Mouse (Mus musculus): ENCODE measurements around the gene Phldb2. TPM values are rescaled to one million over a fixed set of nuclear protein-coding genes. Genes with fewer than 3 reads are reported as not detected.

Phldb2 gene
- polyA plus RNA-seq, 1 experiment = 33.0 TPM

DNA sequence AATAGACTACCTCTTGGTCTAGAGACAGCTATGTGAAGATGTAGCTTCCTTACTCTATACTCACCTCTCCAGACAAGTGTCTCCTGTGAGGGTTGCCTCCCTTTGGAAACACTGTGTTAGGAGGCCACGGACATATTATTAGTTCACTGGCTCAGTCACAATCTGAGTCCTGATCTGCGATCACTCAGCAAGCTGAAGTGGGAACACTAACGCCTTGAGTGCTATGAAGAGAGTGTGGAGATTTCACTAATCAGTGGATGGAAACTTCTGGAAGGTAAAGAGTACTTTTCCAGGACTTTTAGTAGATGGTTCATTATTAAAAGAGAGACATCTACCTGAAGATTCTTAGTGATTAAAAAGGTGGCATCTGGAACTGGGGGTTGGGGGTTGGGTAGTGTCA is 54.9 kb downstream of the Phldb2 start:
- no peaks in the 10 kb centered on the region for H3K79me3 ChIP-seq (ENCODE audit: low read depth)
- TF ChIP-seq MAX (IDR thresholded peaks at IDR 0.05) = no peak
- no peak for TF ChIP-seq FOSL1 (IDR thresholded peaks at IDR 0.05; ENCODE audit: insufficient read depth, low read length, poor library complexity, severe bottlenecking)
- no peak for TF ChIP-seq USF1 (IDR thresholded peaks at IDR 0.05; ENCODE audit: low read depth)
- no peak for TF ChIP-seq MYOD1 (IDR thresholded peaks at IDR 0.05; ENCODE audit: control insufficient read depth, insufficient read length, low read depth)
- TF ChIP-seq MYOG (IDR thresholded peaks at IDR 0.05; ENCODE audit: control insufficient read depth, extremely low read depth, insufficient read length) = no peak
- TF ChIP-seq CTCF (IDR thresholded peaks at IDR 0.05; ENCODE audit: control insufficient read depth, insufficient read depth, insufficient read length) = no peak
- no peak for TF ChIP-seq CEBPB (IDR thresholded peaks at IDR 0.05; ENCODE audit: low read depth)
- no peaks in the 10 kb centered on the region for H3K27me3 ChIP-seq (ENCODE audit: control insufficient read depth, insufficient read depth, insufficient read length)
- H3K4me3 ChIP-seq (ENCODE audit: insufficient read depth, poor library complexity, severe bottlenecking) = no peak overlapping the region
- H3K79me2 ChIP-seq (ENCODE audit: control insufficient read depth, insufficient read depth) = no peaks in the 10 kb centered on the region
- H3K36me3 ChIP-seq (ENCODE audit: control insufficient read depth, insufficient read depth) = no peaks in the 10 kb centered on the region
- no peak overlapping the region for H3ac ChIP-seq (ENCODE audit: control insufficient read depth, insufficient read length, low read depth)

DNA sequence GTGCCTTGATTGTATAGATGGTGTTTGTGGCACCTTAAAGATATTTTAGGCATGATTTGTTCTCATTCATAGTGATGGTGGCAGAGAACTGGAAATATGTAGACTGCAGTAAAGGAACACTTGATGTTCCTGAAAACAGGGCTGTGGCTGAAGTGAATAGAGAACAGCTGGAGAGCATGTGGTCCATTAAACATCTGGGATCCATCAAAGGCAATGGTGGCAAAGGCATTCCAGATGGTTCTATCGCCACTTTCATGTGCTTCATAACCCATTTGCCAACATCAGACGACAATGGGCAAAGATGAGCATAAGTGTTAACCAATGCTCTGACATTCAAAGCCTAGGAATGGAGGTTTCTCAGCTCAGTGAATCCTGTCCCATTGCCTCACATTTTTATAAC is 56.8 kb downstream of the Phldb2 start:
- no peak overlapping the region for H3ac ChIP-seq (ENCODE audit: control insufficient read depth, insufficient read length, low read depth)
- H3K4me3 ChIP-seq (ENCODE audit: insufficient read depth, poor library complexity, severe bottlenecking) = no peak overlapping the region
- no peaks in the 10 kb centered on the region for H3K36me3 ChIP-seq (ENCODE audit: control insufficient read depth, insufficient read depth)
- H3K79me3 ChIP-seq (ENCODE audit: low read depth) = no peaks in the 10 kb centered on the region
- no peaks in the 10 kb centered on the region for H3K27me3 ChIP-seq (ENCODE audit: control insufficient read depth, insufficient read depth, insufficient read length)
- no peaks in the 10 kb centered on the region for H3K79me2 ChIP-seq (ENCODE audit: control insufficient read depth, insufficient read depth)
- TF ChIP-seq CEBPB (IDR thresholded peaks at IDR 0.05; ENCODE audit: low read depth) = no peak
- TF ChIP-seq MYOD1 (IDR thresholded peaks at IDR 0.05; ENCODE audit: control insufficient read depth, insufficient read length, low read depth) = no peak
- no peak for TF ChIP-seq FOSL1 (IDR thresholded peaks at IDR 0.05; ENCODE audit: insufficient read depth, low read length, poor library complexity, severe bottlenecking)

DNA sequence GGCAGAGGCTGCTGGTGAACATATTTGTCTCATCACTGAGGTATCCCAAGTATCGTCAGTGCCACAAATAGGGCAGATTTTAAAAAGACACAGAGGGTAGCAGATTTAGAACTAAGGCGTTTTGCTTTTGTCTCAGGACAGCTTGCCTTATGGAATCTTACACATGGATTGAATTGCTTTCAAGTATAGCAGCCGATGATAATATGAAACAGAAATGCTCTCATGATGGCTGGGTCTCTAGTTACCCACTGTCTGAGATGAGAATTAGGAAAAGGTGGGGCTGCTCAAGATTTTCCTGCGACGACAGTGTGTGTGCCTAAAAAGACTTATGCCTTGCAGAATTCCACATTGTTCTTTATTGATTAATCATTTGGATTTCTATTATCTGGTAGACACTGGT is 58.4 kb downstream of the Phldb2 start:
- TF ChIP-seq CTCF (IDR thresholded peaks at IDR 0.05; ENCODE audit: control insufficient read depth, insufficient read depth, insufficient read length) (no peak), MYOG (IDR thresholded peaks at IDR 0.05; ENCODE audit: control insufficient read depth, extremely low read depth, insufficient read length) (no peak), CEBPB (IDR thresholded peaks at IDR 0.05; ENCODE audit: low read depth) (no peak), USF1 (IDR thresholded peaks at IDR 0.05; ENCODE audit: low read depth) (no peak), FOSL1 (IDR thresholded peaks at IDR 0.05; ENCODE audit: insufficient read depth, low read length, poor library complexity, severe bottlenecking) (no peak), MYOD1 (IDR thresholded peaks at IDR 0.05; ENCODE audit: control insufficient read depth, insufficient read length, low read depth) (no peak), MAX (IDR thresholded peaks at IDR 0.05) (no peak)
- Histone ChIP-seq H3K4me3 (ENCODE audit: insufficient read depth, poor library complexity, severe bottlenecking) (no peak overlapping the region), H3K79me2 (ENCODE audit: control insufficient read depth, insufficient read depth) (no peaks in the 10 kb centered on the region), H3K27me3 (ENCODE audit: control insufficient read depth, insufficient read depth, insufficient read length) (no peaks in the 10 kb centered on the region), H3K79me3 (ENCODE audit: low read depth) (no peaks in the 10 kb centered on the region), H3K36me3 (ENCODE audit: control insufficient read depth, insufficient read depth) (no peaks in the 10 kb centered on the region), H3ac (ENCODE audit: control insufficient read depth, insufficient read length, low read depth) (no peak overlapping the region)

DNA sequence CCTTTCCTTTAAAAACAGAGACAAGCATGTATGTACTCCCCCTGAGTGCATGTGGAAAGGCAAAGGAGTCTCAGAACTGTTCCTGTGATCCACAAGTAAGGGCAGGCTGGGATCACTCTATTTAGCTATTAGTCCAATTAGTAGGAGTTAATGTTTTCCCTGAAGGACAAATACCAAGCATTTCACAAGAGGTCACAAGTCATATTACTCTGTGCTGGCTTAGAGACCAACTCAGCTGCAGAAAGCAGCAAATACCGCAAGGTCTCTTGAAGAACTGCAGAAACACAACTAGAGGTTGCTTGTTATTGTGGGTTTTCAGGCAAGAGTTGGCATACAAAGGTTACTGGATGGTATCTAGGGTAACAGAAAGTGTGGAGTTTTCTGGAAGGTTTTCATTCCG is 59.6 kb downstream of the Phldb2 start:
- Histone ChIP-seq H3K27me3 (ENCODE audit: control insufficient read depth, insufficient read depth, insufficient read length) (no peaks in the 10 kb centered on the region), H3ac (ENCODE audit: control insufficient read depth, insufficient read length, low read depth) (no peak overlapping the region), H3K79me2 (ENCODE audit: control insufficient read depth, insufficient read depth) (no peaks in the 10 kb centered on the region), H3K36me3 (ENCODE audit: control insufficient read depth, insufficient read depth) (no peaks in the 10 kb centered on the region), H3K79me3 (ENCODE audit: low read depth) (no peaks in the 10 kb centered on the region), H3K4me3 (ENCODE audit: insufficient read depth, poor library complexity, severe bottlenecking) (no peak overlapping the region)
- TF ChIP-seq MYOD1 (IDR thresholded peaks at IDR 0.05; ENCODE audit: control insufficient read depth, insufficient read length, low read depth) = no peak
- no peak for TF ChIP-seq CTCF (IDR thresholded peaks at IDR 0.05; ENCODE audit: control insufficient read depth, insufficient read depth, insufficient read length)
- no peak for TF ChIP-seq MYOG (IDR thresholded peaks at IDR 0.05; ENCODE audit: control insufficient read depth, extremely low read depth, insufficient read length)

DNA sequence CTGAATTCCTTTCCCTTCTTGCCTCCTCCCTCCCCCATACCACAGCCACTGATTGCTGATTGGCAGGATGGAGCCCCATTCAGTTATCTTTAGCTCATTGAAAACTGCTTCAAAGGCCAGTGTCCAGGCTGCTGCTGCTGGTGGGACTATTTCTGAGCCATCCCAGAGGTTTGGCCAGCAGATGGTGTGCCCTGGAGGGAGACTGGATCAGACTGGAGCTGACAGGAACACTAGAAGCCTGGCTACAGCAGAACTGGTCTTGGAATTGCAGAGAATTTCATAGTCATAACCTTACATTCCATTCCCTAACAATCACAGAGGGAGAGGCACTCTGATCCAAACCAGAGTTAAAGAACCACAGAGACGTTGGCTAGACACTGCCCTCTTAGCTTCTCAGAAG is 60.5 kb downstream of the Phldb2 start:
- Histone ChIP-seq H3ac (ENCODE audit: control insufficient read depth, insufficient read length, low read depth) (no peak overlapping the region), H3K4me3 (ENCODE audit: insufficient read depth, poor library complexity, severe bottlenecking) (no peak overlapping the region), H3K27me3 (ENCODE audit: control insufficient read depth, insufficient read depth, insufficient read length) (no peaks in the 10 kb centered on the region), H3K36me3 (ENCODE audit: control insufficient read depth, insufficient read depth) (no peaks in the 10 kb centered on the region), H3K79me3 (ENCODE audit: low read depth) (no peaks in the 10 kb centered on the region), H3K79me2 (ENCODE audit: control insufficient read depth, insufficient read depth) (no peaks in the 10 kb centered on the region)
- TF ChIP-seq CTCF (IDR thresholded peaks at IDR 0.05; ENCODE audit: control insufficient read depth, insufficient read depth, insufficient read length) (no peak), CEBPB (IDR thresholded peaks at IDR 0.05; ENCODE audit: low read depth) (no peak), USF1 (IDR thresholded peaks at IDR 0.05; ENCODE audit: low read depth) (no peak), FOSL1 (IDR thresholded peaks at IDR 0.05; ENCODE audit: insufficient read depth, low read length, poor library complexity, severe bottlenecking) (no peak), MAX (IDR thresholded peaks at IDR 0.05) (no peak), MYOG (IDR thresholded peaks at IDR 0.05; ENCODE audit: control insufficient read depth, extremely low read depth, insufficient read length) (no peak), MYOD1 (IDR thresholded peaks at IDR 0.05; ENCODE audit: control insufficient read depth, insufficient read length, low read depth) (no peak)

DNA sequence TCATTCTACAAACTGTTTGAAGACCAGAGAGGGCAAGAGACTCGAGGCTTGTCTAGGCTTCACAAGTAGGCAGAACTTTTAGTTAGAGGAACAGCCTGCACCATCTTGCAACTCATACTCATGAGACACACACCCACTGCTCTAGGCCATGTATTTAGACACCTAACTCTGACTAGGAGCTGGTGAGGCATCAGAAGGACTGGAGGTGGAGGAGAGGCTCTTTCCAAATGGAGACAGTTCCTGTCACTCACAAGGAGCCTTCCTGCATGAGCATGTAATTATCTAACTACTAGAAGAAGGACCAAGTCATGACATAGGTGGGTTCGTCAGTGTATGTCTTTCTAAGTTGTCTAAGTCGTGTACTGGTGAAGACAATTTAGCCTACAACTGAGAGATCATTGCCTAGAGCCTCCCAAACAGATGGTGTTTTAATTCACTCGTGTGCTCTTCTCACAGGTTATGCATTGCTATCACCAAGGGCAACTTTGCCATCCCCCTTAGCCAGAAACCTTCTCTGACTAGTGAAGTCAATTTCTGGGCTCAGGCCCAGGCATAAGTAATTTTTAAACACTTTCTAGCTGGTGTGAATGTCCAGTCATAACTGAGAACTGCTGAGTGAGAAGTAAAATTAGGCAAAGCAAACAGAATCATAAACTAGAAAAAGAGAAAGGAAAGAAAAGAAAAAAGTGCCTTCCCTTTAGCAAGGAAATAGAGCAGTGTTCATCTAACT is 62.8 kb downstream of the Phldb2 start:
- no peaks in the 10 kb centered on the region for H3K27me3 ChIP-seq (ENCODE audit: control insufficient read depth, insufficient read depth, insufficient read length)
- H3K4me3 ChIP-seq (ENCODE audit: insufficient read depth, poor library complexity, severe bottlenecking) = no peak overlapping the region
- no peaks in the 10 kb centered on the region for H3K79me3 ChIP-seq (ENCODE audit: low read depth)
- TF ChIP-seq MYOD1 (IDR thresholded peaks at IDR 0.05; ENCODE audit: control insufficient read depth, insufficient read length, low read depth) = no peak
- TF ChIP-seq CTCF (IDR thresholded peaks at IDR 0.05; ENCODE audit: control insufficient read depth, insufficient read depth, insufficient read length) = no peak
- TF ChIP-seq MAX (IDR thresholded peaks at IDR 0.05) = no peak
- no peak for TF ChIP-seq MYOG (IDR thresholded peaks at IDR 0.05; ENCODE audit: control insufficient read depth, extremely low read depth, insufficient read length)
- TF ChIP-seq CEBPB (IDR thresholded peaks at IDR 0.05; ENCODE audit: low read depth) = no peak
- TF ChIP-seq USF1 (IDR thresholded peaks at IDR 0.05; ENCODE audit: low read depth) = no peak
- TF ChIP-seq FOSL1 (IDR thresholded peaks at IDR 0.05; ENCODE audit: insufficient read depth, low read length, poor library complexity, severe bottlenecking) = no peak
- no peak overlapping the region for H3ac ChIP-seq (ENCODE audit: control insufficient read depth, insufficient read length, low read depth)
- no peaks in the 10 kb centered on the region for H3K36me3 ChIP-seq (ENCODE audit: control insufficient read depth, insufficient read depth)
- H3K79me2 ChIP-seq (ENCODE audit: control insufficient read depth, insufficient read depth) = no peaks in the 10 kb centered on the region
